Mouse (Mus musculus) kidney, postnatal 0 days (tissue): ENCODE measurements around the gene Fbxo33. TPM values are rescaled to one million over a fixed set of nuclear protein-coding genes. Genes with fewer than 3 reads are reported as not detected.

ENCODE experiments used
- ATAC-seq: fragments of 200-750 bp; cut with Nextera tagmentation; replicated peaks from 2 replicates; pipeline ENCODE4 v1.8.0; 2017; ENCODE audit warnings: low read depth, moderate number of reproducible peaks, moderate TSS enrichment, moderate library complexity; ENCODE audit not compliant: low FRiP score
- DNase-seq: peaks from one replicate; pipeline ENCODE4 v3.0.0-alpha.2; 2016; ENCODE audit warnings: low spot score
- H3K27ac ChIP-seq: fragments of 300-500 bp; sonication (generic); 2 replicates; pipeline ENCODE4 v1.5.1; 2014; ENCODE audit warnings: mild to moderate bottlenecking
- H3K27me3 ChIP-seq: fragments of 300-500 bp; sonication (generic); 2 replicates; pipeline ENCODE4 v1.6.1; 2014; ENCODE audit warnings: low read length, mixed read lengths; ENCODE audit not compliant: insufficient read depth
- H3K36me3 ChIP-seq: fragments of 300-500 bp; sonication (generic); 2 replicates; pipeline ENCODE4 v1.6.1; 2014; ENCODE audit warnings: low read length, mixed read lengths; ENCODE audit not compliant: insufficient read depth
- H3K4me1 ChIP-seq: fragments of 300-500 bp; sonication (generic); replicated peaks from 2 replicates; pipeline ENCODE4 v1.6.1; 2014; ENCODE audit warnings: antibody characterized with exemption, low read length, mixed read lengths; ENCODE audit not compliant: insufficient read depth
- H3K4me2 ChIP-seq: fragments of 300-500 bp; sonication (generic); 2 replicates; pipeline ENCODE4 v1.6.1; 2014; ENCODE audit warnings: mild to moderate bottlenecking, low read length, moderate library complexity, mixed read lengths
- H3K4me3 ChIP-seq: fragments of 300-500 bp; sonication (generic); replicated peaks from 2 replicates; pipeline ENCODE4 v1.5.1; 2014; ENCODE audit warnings: low read depth, low read length
- H3K9ac ChIP-seq: fragments of 300-500 bp; sonication (generic); 2 replicates; pipeline ENCODE4 v1.6.1; 2014; ENCODE audit warnings: low read depth, low read length
- H3K9me3 ChIP-seq: fragments of 300-500 bp; sonication (generic); replicated peaks from 2 replicates; pipeline ENCODE4 v1.6.1; 2016; ENCODE audit warnings: low read length, inconsistent platforms, mixed read lengths
- CTCF ChIP-seq: IDR thresholded peaks from 2 replicates; pipeline ENCODE4 v1.5.1; 2016; ENCODE audit warnings: antibody characterized with exemption, low read depth, mild to moderate bottlenecking, moderate library complexity
- WGBS: fragments of 180-500 bp; shearing (Covaris S2); extraction: QIAGEN DNeasy Blood & Tissue Kit; methylation state at CpG from one replicate; pipeline ENCODE4 v1.1.7; 2014; 5-methylcytosine and 5-hydroxymethylcytosine counted together
- microRNA-seq: library from miRNA; unstranded; fragments of <30 nt; microRNA quantifications from one replicate; pipeline ENCODE4, GENCODE M21; 2016
- polyA plus RNA-seq: library from polyadenylated mRNA; unstranded; fragments of >200 nt; fragmentation: Nextera tagmentation; extraction: Ambion mirVana; gene quantifications from 2 replicates; pipeline ENCODE4 v1.2.1, GENCODE M21; 2015

The Fbxo33 gene
- polyA plus RNA-seq, 1 experiment from 2014 or later = 12.7 TPM

- TF ChIP-seq CTCF = no peak
- Histone ChIP-seq H3K9ac (no peak overlapping the region), H3K27ac (no peak overlapping the region), H3K4me1 (no peaks in the 10 kb centered on the region), H3K36me3 (peaks cover 44% of the 10 kb centered on the region), H3K27me3 (no peaks in the 10 kb centered on the region), H3K9me3 (no peaks in the 10 kb centered on the region), H3K4me3 (no peak overlapping the region), H3K4me2 (no peak overlapping the region)
- no peak for ATAC-seq
- no peak for DNase-seq
- 95% methylated on average over 6 of the region's 6 CpGs for WGBS
Measured at GRCm38 (mm10) chr12:59164522-59164921, 55.0 kb downstream of the Fbxo33 start.

DNA sequence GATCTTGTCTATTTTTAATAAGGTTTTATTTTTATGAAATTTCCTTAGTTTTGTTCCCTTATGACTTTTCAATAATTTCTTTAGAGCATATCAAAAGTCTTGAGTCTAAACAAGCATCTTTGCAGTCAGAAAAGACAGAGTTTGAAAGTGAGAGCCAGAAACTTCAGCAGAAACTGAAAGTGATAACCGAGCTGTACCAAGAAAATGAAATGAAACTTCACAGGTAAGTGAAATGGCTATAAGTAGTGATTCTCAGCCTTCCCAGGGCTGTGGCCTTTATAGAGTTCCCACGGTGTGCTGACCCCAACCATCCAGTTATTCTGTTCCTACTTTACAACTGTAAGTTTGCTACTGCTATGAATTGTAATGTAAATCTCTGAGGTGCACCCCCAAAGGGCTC is 56.7 kb downstream of the Fbxo33 start:
- no peaks in the 10 kb centered on the region for H3K4me1 ChIP-seq
- H3K27ac ChIP-seq = no peak overlapping the region
- H3K9me3 ChIP-seq = no peaks in the 10 kb centered on the region
- H3K9ac ChIP-seq = no peak overlapping the region
- DNase-seq (no peak), ATAC-seq (no peak)
- 90% methylated on average over 2 of the region's 2 CpGs for WGBS
- H3K36me3 ChIP-seq = peaks cover 48% of the 10 kb centered on the region
- no peak for TF ChIP-seq CTCF
- no peak overlapping the region for H3K4me2 ChIP-seq
- H3K4me3 ChIP-seq = no peak overlapping the region
- no peaks in the 10 kb centered on the region for H3K27me3 ChIP-seq

DNA sequence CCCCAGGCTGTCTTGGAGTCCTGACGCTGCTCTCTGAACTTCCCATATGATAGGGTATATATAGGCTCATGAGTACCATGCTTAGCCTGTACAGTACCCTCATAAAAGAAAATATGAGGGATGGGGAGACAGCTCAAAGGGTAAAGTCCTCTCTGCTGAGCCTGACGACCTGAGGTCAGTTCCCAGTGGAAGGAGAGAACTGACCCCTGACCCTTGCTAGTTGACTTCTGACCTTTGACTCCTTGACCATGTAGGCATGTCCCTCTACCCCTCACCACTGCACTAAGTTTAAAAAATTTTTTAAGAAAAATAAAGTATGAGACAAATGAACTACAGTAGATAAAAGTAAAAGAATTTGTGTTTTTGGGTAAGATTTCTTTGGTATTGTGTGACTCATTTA is 58.4 kb downstream of the Fbxo33 start:
- 38% methylated on average over 2 of the region's 2 CpGs for WGBS
- H3K4me3 ChIP-seq = no peak overlapping the region
- no peaks in the 10 kb centered on the region for H3K9me3 ChIP-seq
- peaks cover 52% of the 10 kb centered on the region for H3K36me3 ChIP-seq
- no peak for DNase-seq
- H3K27ac ChIP-seq = no peak overlapping the region
- no peak for ATAC-seq
- H3K27me3 ChIP-seq = no peaks in the 10 kb centered on the region
- H3K9ac ChIP-seq = no peak overlapping the region
- no peaks in the 10 kb centered on the region for H3K4me1 ChIP-seq
- TF ChIP-seq CTCF = no peak
- no peak overlapping the region for H3K4me2 ChIP-seq

Small RNA genes lying within 50 kb of the gene (microRNA-seq; reads per million reads assigned to microRNA genes)
- gene Gm27284 = not detected

Other genes starting within 250 kb of the Fbxo33 start
- 49.5 and 56.9 TPM in 2 replicates for gene Sec23a, start 207.7 kb downstream of the Fbxo33 start, polyA plus RNA-seq
- gene Gemin2, start 206.3 kb downstream of the Fbxo33 start, polyA plus RNA-seq = 20.1 and 23.5 TPM in 2 replicates
- gene Trappc6b, start 158.3 kb downstream of the Fbxo33 start, polyA plus RNA-seq = 105 and 117 TPM in 2 replicates
- gene Pnn, start 152.8 kb downstream of the Fbxo33 start, polyA plus RNA-seq = 64.6 and 67.3 TPM in 2 replicates
- 85.5 and 91.6 TPM in 2 replicates for gene Mia2, start 123.9 kb downstream of the Fbxo33 start, polyA plus RNA-seq